Mouse (Mus musculus): ENCODE results near the gene Acad10.
A peak's percentile ranks its signal among the peaks of the same experiment; 100 is the strongest.

Acad10 gene

DNA sequence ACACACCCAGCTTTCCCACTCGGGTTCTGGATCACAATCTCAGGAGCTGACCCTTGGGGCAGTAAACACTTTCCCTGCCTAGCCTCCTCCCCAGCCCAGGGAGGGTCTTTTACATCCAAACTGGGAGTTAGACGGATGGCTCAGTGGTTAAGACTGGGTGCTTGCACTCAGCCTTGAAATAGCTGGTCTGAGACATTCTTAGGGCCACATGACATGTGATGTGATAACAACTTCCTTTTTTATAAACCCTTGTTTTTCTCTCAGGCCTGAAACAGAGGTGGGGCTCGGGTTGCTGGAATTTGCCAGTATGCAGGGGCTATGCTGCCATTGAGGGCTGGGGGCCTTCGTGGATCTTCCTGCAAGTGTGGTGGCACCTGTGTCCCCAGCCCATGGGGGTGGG, 63.0 kb downstream of the Acad10 start:
- no peak for DNase-seq (ENCODE audit: low read depth, low spot score)

DNA sequence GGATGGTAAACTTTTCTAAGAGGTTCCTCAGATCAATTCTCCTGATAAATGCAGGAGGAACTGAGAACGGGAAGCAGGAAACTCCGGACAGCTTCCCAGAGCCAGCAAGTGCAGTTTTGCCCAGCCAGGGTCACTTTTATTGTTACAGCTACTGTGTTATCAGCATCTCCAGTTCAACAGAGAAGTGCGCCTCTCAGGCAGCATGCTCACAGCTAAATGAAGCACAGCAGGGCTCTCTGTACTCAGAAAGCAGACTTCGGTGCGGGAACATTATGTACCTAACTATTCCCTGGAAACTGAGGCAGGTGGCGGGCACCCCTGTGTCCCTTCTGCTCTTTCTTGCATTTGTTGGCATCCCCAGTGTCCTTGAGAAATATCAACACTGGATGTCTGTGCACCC, 64.1 kb downstream of the Acad10 start:
- no peak for DNase-seq (ENCODE audit: low read depth, low spot score)

DNA sequence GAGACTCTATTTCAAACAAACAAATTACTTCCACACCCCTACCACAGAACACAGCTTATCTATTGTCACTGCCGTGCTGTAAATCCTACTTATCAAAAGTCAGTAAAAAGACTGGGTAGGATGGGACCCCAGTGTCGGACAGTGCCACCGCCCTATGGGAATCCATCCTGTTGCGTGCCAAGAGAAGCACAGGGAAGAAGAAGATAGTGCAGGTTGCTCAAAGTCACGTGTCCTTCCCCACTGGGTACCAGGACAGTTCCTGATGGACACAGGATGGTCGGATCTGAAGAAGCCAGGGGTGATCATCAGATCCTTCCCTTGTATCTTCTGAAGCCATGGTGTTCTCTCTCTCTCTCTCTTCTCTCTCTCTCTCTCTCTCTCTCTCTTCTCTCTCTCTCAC, 64.6 kb downstream of the Acad10 start:
- DNase-seq (ENCODE audit: low read depth, low spot score), result no peak

DNA sequence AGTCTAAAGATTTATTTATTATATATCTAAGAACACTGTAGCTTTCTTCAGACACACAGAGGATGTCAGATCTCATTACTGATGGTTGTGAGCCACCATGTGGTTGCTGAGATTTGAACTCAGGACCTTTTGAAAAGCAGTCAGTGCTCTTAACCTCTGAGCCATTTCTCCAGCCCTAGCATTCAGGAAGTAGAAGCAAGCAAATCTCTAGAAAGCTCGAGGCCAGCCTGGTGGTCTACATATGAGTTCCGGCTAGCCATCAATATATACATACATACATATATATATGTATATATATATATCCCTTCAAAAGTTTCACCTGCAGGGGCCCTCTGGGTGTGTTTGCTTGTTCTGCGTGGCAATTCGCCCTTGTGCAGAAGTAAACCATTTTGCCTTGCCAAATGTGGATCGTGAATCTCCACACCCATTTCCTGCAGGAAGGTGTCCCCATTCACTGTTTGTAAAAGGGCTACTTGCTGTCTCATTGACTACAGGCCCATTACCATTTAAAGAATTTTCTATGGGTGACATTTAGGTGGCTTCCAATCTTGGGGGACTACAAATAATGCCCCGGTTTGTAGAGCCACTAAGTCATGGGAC, 65.5 kb downstream of the Acad10 start:
- DNase-seq (ENCODE audit: low read depth, low spot score), result no peak

DNA sequence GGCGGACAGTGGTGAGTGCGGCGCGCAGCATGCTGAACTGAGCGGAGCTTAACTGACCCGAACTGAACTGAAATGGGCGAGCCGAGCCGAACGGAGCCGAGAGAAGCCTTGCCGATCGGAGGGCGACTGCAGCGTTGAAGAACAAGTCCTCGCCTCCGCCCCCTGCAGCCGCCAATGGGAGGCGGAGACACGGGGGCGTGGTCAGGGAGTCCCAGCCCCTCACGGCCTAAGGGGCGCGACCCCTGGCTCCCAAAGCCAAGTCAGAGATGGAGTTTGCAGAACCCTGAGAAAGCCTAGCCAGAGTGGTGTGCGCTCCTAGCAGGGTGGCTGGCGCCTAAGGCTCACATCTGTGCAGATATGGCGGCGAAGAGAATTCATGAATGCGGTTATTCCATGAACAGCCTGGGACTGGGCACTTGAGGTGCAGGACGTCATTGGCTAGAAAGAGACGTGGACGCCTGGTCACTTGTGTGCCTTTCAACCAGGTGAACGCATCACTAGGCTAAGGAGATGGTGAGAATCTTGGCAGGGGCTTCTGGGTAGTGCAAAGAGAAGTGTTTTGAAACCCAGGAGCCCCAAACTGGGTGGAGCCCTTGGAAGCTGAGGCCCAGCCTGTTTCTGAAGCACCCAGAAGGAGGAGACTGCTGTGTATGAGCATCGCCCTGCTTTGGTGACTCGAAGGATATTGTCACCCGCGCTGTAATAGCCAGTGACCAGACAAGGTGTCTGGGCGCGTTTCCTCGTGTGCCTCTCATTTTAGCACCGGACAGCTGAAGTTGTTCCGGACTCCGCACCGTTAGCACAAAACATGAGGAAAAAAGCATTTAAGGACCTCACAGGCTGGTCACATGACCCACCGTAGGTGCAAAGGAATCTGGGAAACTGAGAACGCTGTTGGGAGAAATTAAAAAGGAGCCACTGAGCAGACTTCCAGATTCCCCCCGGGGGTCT, 66.6 kb downstream of the Acad10 start, which contains the start of gene Aldh2:
Aldh2 (minus strand) TSS at position 374 of the 951 bp plus-strand sequence.
- DNase-seq (ENCODE audit: low read depth, low spot score), result peak; percentile 76

DNA sequence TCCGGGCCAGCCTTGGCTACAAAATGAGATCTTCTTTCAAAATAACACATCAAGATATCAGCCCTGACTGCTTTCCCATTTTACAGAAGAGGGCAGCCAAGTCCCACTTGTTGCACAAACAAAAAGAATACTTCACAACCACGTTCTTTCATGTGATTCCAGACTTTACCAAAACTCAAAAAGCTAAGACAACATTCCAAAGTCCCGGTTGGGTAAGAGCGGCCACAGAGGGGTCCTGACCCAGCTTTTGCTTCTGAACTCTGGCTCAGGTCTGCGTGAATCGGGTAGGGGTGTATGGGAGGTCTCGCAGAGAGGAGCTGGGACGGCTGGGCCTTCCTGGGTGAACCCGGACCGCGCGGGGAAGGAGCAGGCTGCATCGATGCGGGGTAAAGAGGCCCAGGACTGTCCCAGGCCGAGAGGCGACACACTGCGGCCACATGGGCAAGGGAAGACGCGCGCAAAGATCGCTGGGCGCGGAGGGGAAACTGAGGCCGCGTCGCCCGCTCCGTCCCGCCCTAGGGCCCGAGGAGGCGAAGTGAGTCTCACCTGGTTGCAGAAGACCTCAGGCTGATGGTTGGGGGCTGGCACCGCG, 67.4 kb downstream of the Acad10 start:
- no peak for DNase-seq (ENCODE audit: low read depth, low spot score)

DNA sequence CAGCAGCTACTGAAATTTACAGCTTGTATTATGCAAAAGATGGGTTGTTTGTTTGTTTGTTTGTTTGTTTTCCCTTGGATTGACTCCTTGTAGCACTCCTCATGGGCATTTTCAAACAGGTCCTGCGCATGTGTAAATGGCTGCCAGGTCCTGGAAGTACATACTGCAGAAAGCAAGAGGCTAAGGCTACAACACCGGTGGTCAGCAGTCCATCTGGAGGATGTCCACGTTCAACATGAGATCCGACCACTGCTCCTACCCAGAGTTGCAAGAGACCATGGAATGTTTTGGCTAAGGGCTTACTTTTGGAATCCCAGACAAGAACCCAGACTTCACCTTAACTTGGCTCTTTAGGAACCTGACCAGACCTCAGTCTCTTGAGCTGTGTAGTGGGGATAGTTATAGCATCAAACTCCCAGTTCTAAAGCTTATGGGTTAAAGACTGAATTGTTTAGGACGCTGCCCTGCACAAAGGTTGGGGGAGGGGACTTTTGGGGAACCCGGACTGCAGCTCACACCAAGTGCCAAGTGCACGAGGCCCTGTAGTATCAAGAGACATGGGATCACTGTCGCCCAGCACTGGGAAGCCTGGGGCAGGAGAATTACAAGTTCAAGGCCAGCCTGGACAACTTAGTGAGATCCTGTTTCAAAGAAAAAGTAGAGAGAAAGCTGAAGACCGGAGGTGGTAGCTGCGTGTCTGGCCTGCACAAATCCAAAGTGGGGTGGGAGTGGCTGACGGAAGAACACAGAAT, 68.1 kb downstream of the Acad10 start:
- DNase-seq (ENCODE audit: low read depth, low spot score), result no peak

DNA sequence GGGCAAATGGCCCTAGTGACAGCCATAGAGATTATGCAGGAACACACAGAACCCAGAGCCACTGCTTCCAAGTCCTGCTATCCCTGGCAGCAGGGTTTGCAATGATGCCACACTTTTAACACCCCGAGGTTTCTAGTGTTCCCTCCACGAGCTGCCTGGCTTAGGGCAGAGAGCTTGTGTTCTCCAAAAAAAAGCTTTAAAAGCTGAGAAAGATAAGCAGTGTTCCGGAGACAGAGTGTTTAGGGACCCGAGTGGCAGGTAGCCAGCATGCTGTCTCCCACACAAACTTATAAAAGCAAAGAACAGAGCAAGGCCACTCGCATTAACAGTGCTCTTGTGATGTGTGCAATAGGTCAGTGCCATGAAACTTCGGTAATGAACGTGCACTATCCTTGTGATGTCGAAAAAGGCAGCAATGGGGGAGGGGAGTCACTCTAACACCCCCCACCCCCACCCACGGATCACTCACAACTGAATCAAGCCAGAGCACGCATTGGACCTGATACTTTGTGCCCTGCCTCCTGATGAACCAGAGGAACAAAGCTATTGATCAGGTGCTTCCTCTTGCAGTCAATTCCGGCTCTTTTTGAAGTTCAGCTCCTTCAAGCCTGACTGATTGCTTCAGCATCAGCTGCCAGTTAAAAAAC, 68.8 kb downstream of the Acad10 start:
- DNase-seq (ENCODE audit: low read depth, low spot score), result no peak

DNA sequence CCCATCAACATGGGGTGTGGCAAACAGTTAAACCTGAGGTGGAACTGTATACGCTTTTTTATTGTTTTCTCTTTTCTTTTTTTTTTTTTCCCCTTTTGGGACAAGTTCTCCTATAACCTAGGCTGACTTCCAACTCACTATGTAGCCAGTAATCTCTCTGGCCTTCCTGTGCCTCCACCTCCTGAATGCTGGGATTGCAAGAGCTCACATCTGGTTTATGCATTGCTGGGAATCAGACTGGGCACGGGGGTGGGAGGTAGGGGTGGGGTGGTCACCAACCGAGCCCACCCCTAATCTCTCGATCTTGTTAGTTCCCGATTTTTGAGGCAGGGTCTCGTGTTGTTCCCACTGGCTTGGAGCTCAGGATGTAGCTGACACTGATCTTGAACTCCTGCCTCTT, 70.4 kb downstream of the Acad10 start:
- DNase-seq (ENCODE audit: low read depth, low spot score), result no peak

DNA sequence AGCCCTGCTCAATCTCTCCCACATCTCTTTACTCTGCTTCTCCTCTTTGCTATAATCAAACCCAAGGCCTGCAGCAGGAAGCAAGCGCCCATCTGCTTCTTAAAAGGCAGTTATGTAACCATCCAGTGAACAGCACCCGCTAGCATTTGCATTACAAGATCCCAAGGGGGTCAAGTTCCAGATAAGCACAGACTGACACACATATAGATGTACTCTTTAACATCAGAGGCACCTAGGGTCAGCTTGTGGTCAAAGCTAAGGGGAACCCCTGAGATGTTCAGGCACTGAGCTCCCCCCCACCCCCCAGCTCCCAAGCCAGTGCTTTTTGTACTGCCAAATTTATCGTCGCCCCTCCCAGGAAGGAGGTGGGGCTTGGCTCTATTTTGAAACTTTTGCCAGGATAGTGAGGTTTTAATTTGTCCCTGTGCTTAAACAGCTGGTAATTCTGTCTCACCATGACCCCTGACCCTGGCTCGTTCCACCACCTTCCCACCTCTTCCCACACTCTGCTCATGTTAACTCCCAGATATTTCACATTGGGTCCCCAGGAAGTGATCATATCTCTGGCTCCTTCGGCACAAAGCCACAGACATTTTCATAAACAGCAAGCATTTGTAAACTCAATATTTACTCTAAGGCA, 73.8 kb downstream of the Acad10 start:
- DNase-seq (ENCODE audit: low read depth, low spot score), result peak; percentile 25

DNA sequence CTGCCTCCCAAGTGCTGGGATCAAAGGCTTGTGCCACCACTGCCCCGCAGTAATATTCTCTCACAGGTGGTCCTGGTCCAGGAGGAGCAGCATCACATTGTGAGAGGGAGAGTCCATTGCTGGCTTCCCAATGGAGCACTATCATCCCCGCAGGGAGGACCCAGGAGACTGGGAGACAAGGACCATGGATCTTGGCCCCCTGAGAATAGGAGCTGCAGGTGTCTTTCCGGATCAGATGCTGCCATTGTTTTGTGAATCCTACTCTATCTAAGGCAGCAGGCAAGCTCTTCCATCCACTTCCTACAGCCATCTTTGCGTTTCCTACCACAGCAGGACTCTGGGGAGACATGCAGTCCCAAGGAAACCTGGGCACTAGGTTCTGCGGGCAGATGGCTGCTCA, 74.6 kb downstream of the Acad10 start:
- no peak for DNase-seq (ENCODE audit: low read depth, low spot score)

DNA sequence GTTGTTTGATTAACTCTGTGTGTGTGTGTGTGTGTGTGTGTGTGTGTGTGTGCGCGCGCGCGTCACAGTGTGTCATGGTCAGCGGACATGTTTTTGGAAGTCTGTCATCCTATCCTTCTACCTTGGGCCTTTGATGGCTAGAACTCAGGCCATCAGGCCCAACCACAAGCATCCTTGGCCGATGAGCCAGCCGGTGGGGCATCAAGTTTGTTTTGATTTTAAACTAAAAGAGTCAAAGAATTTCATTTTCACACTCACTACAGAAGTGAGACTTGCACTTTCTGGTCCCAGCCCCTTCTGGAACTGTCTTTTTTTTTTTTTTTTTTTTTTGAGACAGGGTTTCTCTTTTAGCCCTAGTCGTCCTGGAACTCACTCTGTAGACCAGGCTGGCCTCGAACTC, 75.3 kb downstream of the Acad10 start:
- DNase-seq (ENCODE audit: low read depth, low spot score), result no peak

DNA sequence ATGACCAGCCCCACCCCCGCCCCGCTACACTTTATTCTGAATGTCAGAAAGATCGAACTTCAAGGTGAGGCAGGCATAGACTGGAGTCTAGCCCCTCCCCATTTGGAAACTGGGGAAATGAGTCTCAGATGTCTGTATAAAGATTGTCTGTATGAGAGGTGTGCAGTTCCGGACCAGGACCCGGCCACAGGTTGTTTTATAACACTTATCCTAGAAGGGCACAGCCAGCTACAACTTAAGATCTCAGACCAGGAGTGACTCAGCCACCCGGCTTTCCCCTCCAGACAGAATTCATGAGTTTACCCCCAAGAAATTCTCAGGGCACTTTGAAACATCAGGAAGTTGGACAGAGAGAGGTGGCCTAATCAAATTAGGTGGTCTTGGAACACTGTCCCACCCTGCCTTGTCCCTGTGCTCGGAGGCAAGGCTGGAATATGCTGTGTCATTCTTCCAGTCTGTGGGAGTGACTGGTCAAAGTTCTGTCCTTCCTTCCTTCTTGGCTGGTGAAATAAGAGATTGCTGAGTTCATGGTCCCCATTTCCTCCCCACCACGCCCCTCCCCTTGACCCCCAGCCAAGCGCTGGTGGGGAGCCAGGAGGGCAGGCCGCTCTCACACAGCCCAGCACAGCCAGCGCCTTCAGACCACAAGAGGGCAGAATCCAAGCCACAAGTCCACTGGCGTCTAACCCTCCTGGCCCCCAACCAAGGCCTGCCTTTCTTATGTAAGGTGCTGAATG, 76.4 kb downstream of the Acad10 start:
- no peak for DNase-seq (ENCODE audit: low read depth, low spot score)

DNA sequence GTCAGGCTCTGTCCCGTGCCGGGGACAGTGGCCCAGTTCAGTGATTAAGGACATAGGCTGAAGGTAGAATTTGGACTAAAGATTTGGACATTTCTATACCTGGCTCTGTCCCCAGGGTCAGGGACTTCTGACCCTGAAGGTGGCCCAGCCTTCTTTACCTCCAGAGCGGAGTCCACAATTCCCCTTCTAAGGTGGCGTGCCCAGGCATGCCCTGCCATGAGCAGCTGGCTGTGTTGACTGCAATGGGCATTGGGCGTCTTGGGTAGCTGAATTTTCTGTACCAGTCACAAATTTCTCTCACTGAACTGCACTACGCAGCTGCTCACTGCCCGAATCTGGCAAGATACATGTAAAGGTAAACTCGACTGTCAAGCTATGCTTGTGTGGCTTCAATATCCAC, 78.4 kb downstream of the Acad10 start:
- DNase-seq (ENCODE audit: low read depth, low spot score), result no peak

DNA sequence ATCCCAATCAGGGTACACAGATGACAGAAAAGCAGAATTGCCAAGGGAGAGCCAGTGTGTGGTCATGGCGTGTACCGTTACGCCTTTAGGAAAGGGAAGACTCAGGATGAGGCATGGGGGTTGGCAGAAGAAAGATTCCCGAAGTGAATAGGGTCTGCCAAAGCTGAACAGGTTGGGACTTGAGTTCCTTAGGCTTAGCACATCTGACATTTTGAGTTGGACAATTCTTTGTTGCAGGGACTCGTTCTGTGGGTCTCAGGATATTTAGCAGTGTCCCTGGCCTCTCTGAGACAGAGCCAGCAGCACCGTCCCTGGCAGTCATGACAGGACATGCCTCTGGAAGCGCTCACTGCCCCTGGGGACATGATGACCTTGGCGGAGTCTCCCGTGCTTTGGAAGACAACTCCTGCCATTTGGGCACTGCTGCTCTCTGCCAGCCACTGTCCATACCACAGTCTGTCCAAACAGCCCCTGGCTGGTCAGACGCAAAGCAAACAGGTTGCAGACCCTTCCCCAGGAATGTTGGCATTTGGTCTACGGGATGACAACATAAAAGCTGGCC, 83.3 kb downstream of the Acad10 start:
- DNase-seq (ENCODE audit: low read depth, low spot score), result no peak

DNA sequence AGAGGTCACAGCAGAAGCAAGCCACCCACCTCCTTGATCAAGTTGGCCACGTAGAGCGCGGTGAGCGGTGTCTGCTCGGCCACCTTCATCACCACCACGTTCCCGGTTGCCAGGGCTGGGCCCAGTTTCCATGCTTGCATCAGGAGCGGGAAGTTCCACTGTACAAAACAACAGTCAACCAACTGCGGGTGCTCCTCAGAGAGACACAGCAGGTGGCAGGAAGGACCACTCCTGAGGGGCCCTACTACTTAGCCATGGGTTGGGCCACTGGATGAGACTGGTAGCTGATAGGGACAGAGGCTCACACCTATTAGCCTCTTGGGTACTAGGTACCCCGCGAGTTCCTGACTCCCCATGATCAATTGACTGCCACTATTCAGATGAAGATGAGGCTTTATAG, 84.4 kb downstream of the Acad10 start:
- no peak for DNase-seq (ENCODE audit: low read depth, low spot score)

DNA sequence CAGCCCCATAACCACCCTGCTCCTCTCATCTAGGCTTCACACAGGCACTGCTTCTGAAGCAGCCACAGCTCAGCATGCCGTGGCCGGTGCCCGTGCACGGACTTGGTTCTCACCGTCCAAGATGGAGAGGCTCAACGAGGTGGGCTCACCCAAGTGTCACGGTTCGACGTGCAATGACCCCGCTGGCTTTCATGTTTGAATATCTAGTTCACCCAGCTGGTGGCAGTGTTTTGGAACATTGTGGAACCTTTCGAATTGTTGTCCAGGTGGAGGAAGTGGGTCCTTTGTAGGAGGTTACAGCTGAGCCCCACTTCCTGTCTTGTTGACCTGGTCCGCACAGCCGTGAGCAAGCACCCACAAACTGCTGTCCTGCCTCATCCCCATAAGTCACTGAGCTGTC, 86.2 kb downstream of the Acad10 start:
- no peak for DNase-seq (ENCODE audit: low read depth, low spot score)
